Mouse (Mus musculus): ENCODE data around the gene Ensa. TPM values are rescaled to one million over a fixed set of nuclear protein-coding genes. Genes with fewer than 3 reads are reported as not detected.
"Not testable (repeated sequence)": the region's sequence is repeated elsewhere in the genome, so short reads cannot be mapped to it uniquely, and the experiment has no call there.

Ensa gene
- polyA plus RNA-seq, 2 experiments = 43.4 to 67.8 TPM

GRCm38 (mm10) chr3:95668589-95669308 is 44.0 kb downstream of the Ensa start:
- no peak overlapping the region for H3K9ac ChIP-seq (ENCODE audit: low read depth, low read length, severe bottlenecking)
- H3K4me1 ChIP-seq (ENCODE audit: control insufficient read depth, insufficient read depth, low read length) = peaks cover 29% of the 10 kb centered on the region
- TF ChIP-seq POLR2A (IDR thresholded peaks at IDR 0.05; ENCODE audit: borderline replicate concordance, extremely low read depth, insufficient read depth, insufficient read length) = no peak
- H3K4me2 ChIP-seq (replicated peaks; ENCODE audit: low read depth, low read length, severe bottlenecking) = no peak overlapping the region
- 83% methylated on average over 7 of the region's 7 CpGs for WGBS
- ATAC-seq (ENCODE audit: low FRiP score, low read depth) (no peak), DNase-seq (ENCODE audit: low spot score) (no peak)
- peak overlapping the region; percentile 34 for H3K27ac ChIP-seq (replicated peaks; ENCODE audit: low read depth, low read length)
- H3K27me3 ChIP-seq (ENCODE audit: control insufficient read depth, insufficient read depth, low read length) = no peaks in the 10 kb centered on the region
- peaks cover 25% of the 10 kb centered on the region for H3K36me3 ChIP-seq (ENCODE audit: control insufficient read depth, insufficient read depth, low read length)
- no peaks in the 10 kb centered on the region for H3K9me3 ChIP-seq (ENCODE audit: control insufficient read depth, low read length)
- H3K4me3 ChIP-seq (replicated peaks; ENCODE audit: low read length) = no peak overlapping the region

- ATAC-seq (ENCODE audit: low FRiP score, low read depth) (no peak), DNase-seq (ENCODE audit: low spot score) (no peak)
- Histone ChIP-seq H3K4me2 (replicated peaks; ENCODE audit: low read depth, low read length, severe bottlenecking) (no peak overlapping the region), H3K9me3 (ENCODE audit: control insufficient read depth, low read length) (no peaks in the 10 kb centered on the region), H3K36me3 (ENCODE audit: control insufficient read depth, insufficient read depth, low read length) (peaks cover 19% of the 10 kb centered on the region), H3K9ac (ENCODE audit: low read depth, low read length, severe bottlenecking) (no peak overlapping the region), H3K4me3 (replicated peaks; ENCODE audit: low read length) (no peak overlapping the region), H3K27me3 (ENCODE audit: control insufficient read depth, insufficient read depth, low read length) (no peaks in the 10 kb centered on the region), H3K4me1 (ENCODE audit: control insufficient read depth, insufficient read depth, low read length) (peaks cover 35% of the 10 kb centered on the region), H3K27ac (replicated peaks; ENCODE audit: low read depth, low read length) (no peak overlapping the region)
- no peak for TF ChIP-seq POLR2A (IDR thresholded peaks at IDR 0.05; ENCODE audit: borderline replicate concordance, extremely low read depth, insufficient read depth, insufficient read length)
- 92% methylated on average over 3 of the region's 3 CpGs for WGBS
Measured at GRCm38 (mm10) chr3:95669309-95669665, 44.5 kb downstream of the Ensa start.

GRCm38 (mm10) chr3:95670419-95670818 is 45.6 kb downstream of the Ensa start:
- WGBS = 98% methylated on average over 3 of the region's 3 CpGs
- peaks cover 46% of the 10 kb centered on the region for H3K4me1 ChIP-seq (ENCODE audit: control insufficient read depth, insufficient read depth, low read length)
- not testable (repeated sequence) for H3K9ac ChIP-seq (ENCODE audit: low read depth, low read length, severe bottlenecking); DNase-seq (ENCODE audit: low spot score); H3K27me3 ChIP-seq (ENCODE audit: control insufficient read depth, insufficient read depth, low read length); H3K9me3 ChIP-seq (ENCODE audit: control insufficient read depth, low read length); ATAC-seq (ENCODE audit: low FRiP score, low read depth); H3K36me3 ChIP-seq (ENCODE audit: control insufficient read depth, insufficient read depth, low read length); H3K27ac ChIP-seq (replicated peaks; ENCODE audit: low read depth, low read length); H3K4me3 ChIP-seq (replicated peaks; ENCODE audit: low read length); H3K4me2 ChIP-seq (replicated peaks; ENCODE audit: low read depth, low read length, severe bottlenecking)

- no peak for TF ChIP-seq POLR2A (IDR thresholded peaks at IDR 0.05; ENCODE audit: borderline replicate concordance, extremely low read depth, insufficient read depth, insufficient read length)
- H3K27me3 ChIP-seq (ENCODE audit: control insufficient read depth, insufficient read depth, low read length) = no peaks in the 10 kb centered on the region
- H3K9ac ChIP-seq (ENCODE audit: low read depth, low read length, severe bottlenecking) = no peak overlapping the region
- H3K4me2 ChIP-seq (replicated peaks; ENCODE audit: low read depth, low read length, severe bottlenecking) = no peak overlapping the region
- no peak overlapping the region for H3K4me3 ChIP-seq (replicated peaks; ENCODE audit: low read length)
- peaks cover 54% of the 10 kb centered on the region for H3K4me1 ChIP-seq (ENCODE audit: control insufficient read depth, insufficient read depth, low read length)
- peaks cover 7% of the 10 kb centered on the region for H3K36me3 ChIP-seq (ENCODE audit: control insufficient read depth, insufficient read depth, low read length)
- no peak overlapping the region for H3K27ac ChIP-seq (replicated peaks; ENCODE audit: low read depth, low read length)
- WGBS = 86% methylated on average over 5 of the region's 5 CpGs
- DNase-seq (ENCODE audit: low spot score) (no peak), ATAC-seq (ENCODE audit: low FRiP score, low read depth) (no peak)
- H3K9me3 ChIP-seq (ENCODE audit: control insufficient read depth, low read length) = no peaks in the 10 kb centered on the region
Measured at GRCm38 (mm10) chr3:95671201-95671600, 46.4 kb downstream of the Ensa start.

GRCm38 (mm10) chr3:95672461-95672860 is 47.7 kb downstream of the Ensa start:
- Histone ChIP-seq H3K9ac (ENCODE audit: low read depth, low read length, severe bottlenecking) (no peak overlapping the region), H3K4me2 (replicated peaks; ENCODE audit: low read depth, low read length, severe bottlenecking) (no peak overlapping the region), H3K27me3 (ENCODE audit: control insufficient read depth, insufficient read depth, low read length) (no peaks in the 10 kb centered on the region), H3K9me3 (ENCODE audit: control insufficient read depth, low read length) (no peaks in the 10 kb centered on the region), H3K36me3 (ENCODE audit: control insufficient read depth, insufficient read depth, low read length) (peaks cover 7% of the 10 kb centered on the region), H3K4me1 (ENCODE audit: control insufficient read depth, insufficient read depth, low read length) (peaks cover 52% of the 10 kb centered on the region), H3K4me3 (replicated peaks; ENCODE audit: low read length) (no peak overlapping the region), H3K27ac (replicated peaks; ENCODE audit: low read depth, low read length) (peak overlapping the region; percentile 33; the same call in 1 of the 2 replicates)
- ATAC-seq (ENCODE audit: low FRiP score, low read depth) = no peak
- WGBS = 37% methylated on average over 3 of the region's 3 CpGs
- DNase-seq (ENCODE audit: low spot score) = no peak
- TF ChIP-seq POLR2A (IDR thresholded peaks at IDR 0.05; ENCODE audit: borderline replicate concordance, extremely low read depth, insufficient read depth, insufficient read length) = no peak
